Mouse (Mus musculus) urinary bladder, postnatal 10 days (tissue): ENCODE measurements around the gene Cytip.
"Not testable (repeated sequence)": the region's sequence is repeated elsewhere in the genome, so short reads cannot be mapped to it uniquely, and the experiment has no call there.

Experiments used
- DNase-seq: peaks from one replicate; pipeline ENCODE4 v3.0.0; 2022; ENCODE audit warnings: low spot score

Cytip gene

DNA sequence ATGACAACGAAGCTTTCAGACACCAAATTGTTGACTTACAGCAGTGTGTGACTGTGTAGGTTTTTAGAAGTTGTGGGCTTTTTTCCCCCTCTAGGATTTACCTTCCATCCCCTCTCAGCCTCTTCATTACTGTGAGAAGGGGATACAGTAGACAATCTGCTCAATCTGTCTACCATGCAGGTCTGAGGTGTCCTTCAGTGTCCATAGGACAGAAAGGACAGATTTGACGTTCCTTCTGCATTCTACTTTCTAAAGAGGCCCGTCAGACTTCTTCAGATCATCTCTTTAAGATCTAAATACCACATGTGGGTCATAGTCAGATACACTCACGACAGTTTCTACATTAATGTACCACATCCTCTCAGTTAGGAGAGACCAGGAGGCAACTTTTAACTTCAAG, 33.5 kb downstream of the Cytip start:
- no peak for DNase-seq

GRCm38 (mm10) chr2:58160541-58161307, 34.6 kb downstream of the Cytip start:
- DNase-seq, result no peak

DNA sequence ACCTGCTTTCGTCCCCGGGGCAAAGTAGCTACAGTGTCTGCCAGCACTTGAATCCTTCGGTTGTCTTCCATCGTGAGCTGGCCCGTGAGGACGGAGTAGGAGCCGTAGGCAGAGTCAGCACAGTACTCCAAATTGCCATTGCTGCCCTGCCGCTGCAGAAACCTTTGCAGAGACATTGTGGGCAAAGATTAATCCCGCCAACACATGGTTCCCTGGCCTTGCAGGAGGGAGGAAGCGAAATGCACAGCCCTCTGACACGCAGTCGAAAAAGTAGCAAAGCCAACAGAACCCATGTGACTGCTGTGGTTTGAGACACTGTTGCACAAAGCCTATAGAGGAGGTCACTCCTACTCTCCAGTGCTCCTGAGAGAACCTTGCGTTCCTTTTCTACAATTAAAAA, 35.5 kb downstream of the Cytip start:
- DNase-seq, result no peak

GRCm38 (mm10) chr2:58159121-58159520, 36.2 kb downstream of the Cytip start:
- DNase-seq, result no peak

DNA sequence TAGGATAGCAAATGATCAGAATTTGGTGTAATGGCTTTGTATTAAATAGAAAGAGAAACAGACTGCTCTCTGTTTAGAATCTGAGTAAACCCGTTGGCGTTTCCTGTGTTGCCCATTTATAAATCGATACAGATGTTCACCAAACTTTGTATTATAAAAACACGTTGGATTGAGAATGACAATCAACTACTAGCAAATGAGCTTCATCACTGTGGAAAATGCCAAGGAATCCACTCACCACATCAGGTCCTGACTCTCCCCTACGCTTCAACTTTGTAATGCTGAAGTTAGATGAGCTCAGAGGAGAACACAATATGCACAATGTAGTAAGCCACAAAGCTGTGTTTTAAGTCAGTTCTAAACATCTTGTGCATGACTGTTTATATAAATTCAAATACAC, 36.8 kb downstream of the Cytip start:
- no peak for DNase-seq

- no peak for DNase-seq
These were observed 37.2 kb downstream of the Cytip start for GRCm38 (mm10) chr2:58158107-58158506.

GRCm38 (mm10) chr2:58157466-58157865, 37.9 kb downstream of the Cytip start:
- no peak for DNase-seq

- no peak for DNase-seq
These were observed 38.6 kb downstream of the Cytip start for GRCm38 (mm10) chr2:58156495-58157392.

GRCm38 (mm10) chr2:58156108-58156415, 39.3 kb downstream of the Cytip start:
- DNase-seq, result no peak

GRCm38 (mm10) chr2:58155271-58156107, 39.8 kb downstream of the Cytip start:
- no peak for DNase-seq

- no peak for DNase-seq
These were observed 40.8 kb downstream of the Cytip start for GRCm38 (mm10) chr2:58154555-58154954.

DNA sequence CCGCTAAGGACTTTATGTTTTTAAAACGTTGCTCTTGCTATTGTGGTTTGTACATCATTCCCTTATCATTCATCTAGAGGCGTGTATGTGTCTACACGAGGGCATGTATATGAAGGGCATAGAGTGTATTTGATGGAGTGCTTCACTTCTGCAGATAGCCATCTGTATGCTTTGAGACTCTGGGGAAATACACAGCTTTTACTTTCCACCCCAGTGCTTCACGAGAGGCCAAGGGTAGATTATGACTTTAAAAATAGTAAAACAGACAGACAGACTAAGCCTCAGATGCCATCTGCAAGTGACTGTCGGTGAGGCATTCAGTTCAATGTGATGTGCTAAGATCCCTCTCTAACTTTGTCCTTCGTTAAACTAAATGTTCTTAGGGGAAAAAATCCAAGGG, 41.6 kb downstream of the Cytip start:
- DNase-seq, result no peak

DNA sequence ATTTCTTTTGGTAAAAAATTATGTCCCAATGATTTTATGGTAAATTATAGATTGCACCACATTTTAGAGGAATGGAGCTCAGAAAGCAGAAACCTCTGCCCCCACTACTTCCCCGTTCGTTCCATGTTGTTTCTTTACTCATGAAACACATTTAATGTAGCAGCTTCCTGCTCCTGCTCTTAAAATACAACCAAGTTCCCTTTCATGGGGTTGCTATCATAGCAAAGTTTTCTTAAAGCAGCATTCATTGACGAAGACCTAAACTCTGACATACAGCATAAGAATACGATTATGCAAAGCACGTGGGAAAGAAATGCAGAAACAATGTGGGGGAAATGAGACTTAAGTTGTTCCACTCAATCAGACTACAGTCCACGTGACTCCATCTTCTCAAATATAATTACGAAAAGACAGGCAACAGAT, 45.3 kb downstream of the Cytip start:
- DNase-seq, result no peak

DNA sequence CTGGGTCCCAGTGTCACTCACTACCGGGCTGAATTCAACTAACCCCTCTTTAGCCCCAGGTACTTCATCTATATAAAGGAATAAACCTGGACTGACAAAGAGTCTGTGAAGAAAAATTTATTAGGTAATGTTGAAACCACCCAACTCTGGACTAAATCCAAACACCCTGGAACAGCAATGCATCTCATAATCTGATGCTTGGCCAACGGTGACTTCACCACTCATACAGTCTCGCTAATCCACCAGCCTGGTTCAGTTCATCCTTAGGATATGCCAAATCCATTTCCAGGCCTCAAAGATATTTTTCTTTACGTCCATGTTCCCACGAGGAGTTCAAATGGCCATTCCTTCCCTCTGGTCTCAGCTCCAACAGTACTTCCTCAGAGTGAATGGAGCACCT, 48.8 kb downstream of the Cytip start:
- no peak for DNase-seq

DNA sequence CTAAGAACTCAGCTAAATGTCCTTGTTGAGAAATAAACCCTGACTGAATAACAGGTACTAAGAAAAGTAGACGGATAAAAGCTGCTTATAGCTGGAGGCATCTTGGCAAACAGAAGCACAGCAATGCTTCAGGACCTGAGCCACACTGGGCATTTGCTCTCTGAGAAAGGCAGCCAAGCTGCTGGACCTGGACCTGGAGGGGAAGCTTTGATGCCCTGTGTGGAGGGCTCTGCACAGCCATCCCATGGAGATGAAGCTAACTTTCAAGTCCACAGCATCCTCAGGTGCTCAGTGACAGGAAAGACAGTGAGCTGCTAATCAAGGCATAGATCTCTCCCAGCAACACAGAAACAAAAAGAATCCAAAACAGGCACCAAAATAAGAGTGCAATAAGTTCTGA, 54.8 kb downstream of the Cytip start:
- DNase-seq, result no peak

GRCm38 (mm10) chr2:58138611-58139010, 56.7 kb downstream of the Cytip start:
- no peak for DNase-seq

DNA sequence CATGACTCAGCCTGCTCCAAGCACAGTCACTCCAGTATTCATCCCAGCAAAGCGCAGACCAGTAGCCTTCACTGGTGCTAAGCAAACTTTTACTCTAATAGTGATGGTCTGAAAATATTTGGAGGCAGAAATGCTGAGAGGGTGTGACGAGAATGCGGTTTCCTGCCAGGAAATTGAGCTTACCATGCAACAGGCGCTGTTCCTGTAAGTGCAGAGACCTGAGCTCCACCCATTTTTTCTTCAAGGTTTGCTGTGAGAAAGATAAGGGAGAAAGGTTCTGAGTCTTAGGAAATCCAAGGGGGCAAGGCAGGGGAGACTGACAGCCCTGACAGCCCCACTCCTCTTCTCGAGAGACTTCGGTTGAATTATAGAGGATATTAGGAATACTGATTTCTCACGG, 57.7 kb downstream of the Cytip start:
- no peak for DNase-seq

- DNase-seq, result no peak
These were observed 58.8 kb downstream of the Cytip start for GRCm38 (mm10) chr2:58136526-58136925.

DNA sequence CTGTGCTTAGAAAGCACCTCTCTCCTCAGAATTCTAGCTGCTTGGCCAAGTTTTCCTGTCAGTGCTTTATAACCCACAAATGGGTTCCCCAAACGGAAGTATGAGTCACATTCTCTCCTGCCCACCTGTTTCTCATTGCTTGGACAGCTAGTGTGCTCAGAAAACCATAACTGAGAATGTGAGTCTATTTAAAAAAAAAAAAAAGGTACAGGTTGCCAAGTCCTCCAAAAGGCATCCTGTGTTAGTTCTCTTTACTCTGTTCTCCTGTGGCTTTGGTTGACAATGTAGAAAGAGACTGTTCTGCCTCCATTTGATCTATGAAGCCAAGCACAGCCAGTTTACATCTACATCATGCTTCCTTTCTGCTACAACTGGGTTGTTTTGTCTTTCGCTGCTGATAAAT, 60.3 kb downstream of the Cytip start:
- DNase-seq, result no peak

GRCm38 (mm10) chr2:58132597-58132996, 62.7 kb downstream of the Cytip start:
- DNase-seq, result no peak

GRCm38 (mm10) chr2:58129903-58130302, 65.4 kb downstream of the Cytip start:
- DNase-seq, result no peak

DNA sequence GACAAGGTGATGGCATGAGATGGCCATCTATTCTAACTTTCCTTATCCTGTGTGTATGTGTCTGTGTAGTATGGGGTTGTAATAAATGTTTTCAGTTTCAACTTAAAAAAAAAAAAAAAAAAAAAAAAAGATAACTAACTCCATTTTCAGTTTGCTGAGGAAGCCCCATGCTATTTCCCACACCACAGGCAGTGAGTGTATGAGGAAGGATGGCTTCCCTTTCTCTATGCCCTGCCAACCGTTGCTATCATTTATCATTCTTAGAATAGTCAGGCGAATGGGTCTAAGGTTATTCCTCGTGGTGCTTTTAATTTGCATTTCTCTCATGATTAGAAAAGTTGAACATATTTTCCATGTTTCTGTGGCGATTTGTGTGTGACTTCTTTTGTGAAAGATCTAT, 84.2 kb downstream of the Cytip start:
- DNase-seq, result no peak

- not testable (repeated sequence) for DNase-seq
These were observed 87.4 kb downstream of the Cytip start for GRCm38 (mm10) chr2:58107887-58108286.
